Mouse (Mus musculus) lung, embryonic 14.5 days (tissue): ENCODE measurements at regions not wholly inside any gene's neighbourhood (a gene's known extent, or its start where the extent isn't known, plus 50 kb on each side); places are given as distances from the start of the nearest gene placed in this dataset.
"Not testable (repeated sequence)": the region's sequence is repeated elsewhere in the genome, so short reads cannot be mapped to it uniquely, and the experiment has no call there.

ENCODE experiments used
- ATAC-seq: fragments of 200-750 bp; cut with Nextera tagmentation; 2 replicates; pipeline ENCODE4 v1.8.0; 2017; ENCODE audit warnings: mild to moderate bottlenecking, moderate TSS enrichment, moderate library complexity; ENCODE audit not compliant: insufficient read depth
- DNase-seq: peaks from one replicate; pipeline ENCODE4 v3.0.0-alpha.2; 2015
- H3K27ac ChIP-seq: fragments of 300-500 bp; sonication (generic); 2 replicates; pipeline ENCODE4 v1.5.1; 2014; ENCODE audit warnings: low read depth, mild to moderate bottlenecking, moderate library complexity
- H3K27me3 ChIP-seq: fragments of 300-500 bp; sonication (generic); 2 replicates; pipeline ENCODE4 v1.6.1; 2014; ENCODE audit warnings: low read length, control low read depth; ENCODE audit not compliant: insufficient read depth
- H3K36me3 ChIP-seq: fragments of 300-500 bp; sonication (generic); 2 replicates; pipeline ENCODE4 v1.6.1; 2014; ENCODE audit warnings: control low read depth; ENCODE audit not compliant: insufficient read depth
- H3K4me1 ChIP-seq: fragments of 300-500 bp; sonication (generic); 2 replicates; pipeline ENCODE4 v1.6.1; 2014; ENCODE audit warnings: antibody characterized with exemption, control low read depth; ENCODE audit not compliant: insufficient read depth
- H3K4me2 ChIP-seq: fragments of 300-500 bp; sonication (generic); 2 replicates; pipeline ENCODE4 v1.6.1; 2014; ENCODE audit warnings: mild to moderate bottlenecking
- H3K4me3 ChIP-seq: fragments of 300-500 bp; sonication (generic); 2 replicates; pipeline ENCODE4 v1.5.1; 2014; ENCODE audit warnings: low read depth, low read length
- H3K9ac ChIP-seq: fragments of 300-500 bp; sonication (generic); 2 replicates; pipeline ENCODE4 v1.6.1; 2014
- H3K9me3 ChIP-seq: fragments of 300-500 bp; sonication (generic); 2 replicates; pipeline ENCODE4 v1.6.1; 2016; ENCODE audit warnings: low read depth, low read length, control low read depth
- CTCF ChIP-seq: IDR thresholded peaks from 2 replicates; pipeline ENCODE4 v1.5.1; 2016; ENCODE audit warnings: antibody characterized with exemption, low read depth
- WGBS: fragments of 180-500 bp; shearing (Covaris S2); extraction: QIAGEN DNeasy Blood & Tissue Kit; methylation state at CpG from one replicate; pipeline ENCODE4 v1.1.7; 2014; 5-methylcytosine and 5-hydroxymethylcytosine counted together

DNA sequence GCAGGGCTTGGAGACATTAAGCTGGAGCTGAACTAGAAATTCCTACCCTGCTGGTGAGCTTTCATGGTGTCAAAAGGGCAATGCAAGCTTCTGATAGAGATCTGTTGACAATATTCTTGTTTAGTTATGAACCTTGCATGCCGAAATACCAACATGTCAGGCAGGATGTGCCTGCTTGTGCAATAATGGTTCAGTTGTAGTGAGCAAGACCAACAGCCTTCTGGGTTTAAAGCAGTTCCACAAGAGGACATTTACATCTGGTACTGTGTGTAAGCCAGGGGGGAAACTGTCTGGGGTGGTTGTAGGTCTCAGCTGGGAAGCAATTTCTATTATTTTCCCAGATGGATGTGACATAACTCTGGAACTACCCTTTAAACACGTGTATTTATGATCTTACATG, 987.6 kb upstream of the Gm38303 start:
- H3K4me1 ChIP-seq, result no peaks in the 10 kb centered on the region
- 47% methylated on average over 2 of the region's 2 CpGs for WGBS
- no peak overlapping the region for H3K9ac ChIP-seq
- no peak overlapping the region for H3K27ac ChIP-seq
- no peak overlapping the region for H3K4me3 ChIP-seq
- H3K4me2 ChIP-seq, result no peak overlapping the region
- H3K27me3 ChIP-seq, result no peaks in the 10 kb centered on the region
- H3K9me3 ChIP-seq, result no peaks in the 10 kb centered on the region
- TF ChIP-seq CTCF, result no peak
- DNase-seq (no peak), ATAC-seq (no peak)
- H3K36me3 ChIP-seq, result no peaks in the 10 kb centered on the region

- Histone ChIP-seq H3K27ac (no peak overlapping the region), H3K9ac (no peak overlapping the region), H3K4me3 (no peak overlapping the region), H3K27me3 (no peaks in the 10 kb centered on the region), H3K36me3 (no peaks in the 10 kb centered on the region), H3K4me2 (no peak overlapping the region), H3K4me1 (no peaks in the 10 kb centered on the region), H3K9me3 (no peaks in the 10 kb centered on the region)
- no peak for TF ChIP-seq CTCF
- 74% methylated on average over 3 of the region's 3 CpGs for WGBS
- no peak for ATAC-seq
- no peak for DNase-seq
These were observed 957.5 kb upstream of the Gm38303 start for GRCm38 (mm10) chr3:11293001-11293400.

GRCm38 (mm10) chr3:11261052-11261451, 925.6 kb upstream of the Gm38303 start:
- ATAC-seq (no peak), DNase-seq (no peak)
- H3K27ac ChIP-seq, result no peak overlapping the region
- no peak overlapping the region for H3K4me3 ChIP-seq
- TF ChIP-seq CTCF, result no peak
- no peaks in the 10 kb centered on the region for H3K9me3 ChIP-seq
- H3K4me1 ChIP-seq, result no peaks in the 10 kb centered on the region
- no peaks in the 10 kb centered on the region for H3K36me3 ChIP-seq
- no peak overlapping the region for H3K4me2 ChIP-seq
- no peaks in the 10 kb centered on the region for H3K27me3 ChIP-seq
- no peak overlapping the region for H3K9ac ChIP-seq
- 70% methylated on average over 3 of the region's 3 CpGs for WGBS

GRCm38 (mm10) chr3:11213996-11214395, 878.5 kb upstream of the Gm38303 start:
- Histone ChIP-seq H3K9me3 (no peaks in the 10 kb centered on the region), H3K9ac (no peak overlapping the region), H3K4me2 (no peak overlapping the region), H3K4me1 (no peaks in the 10 kb centered on the region), H3K4me3 (no peak overlapping the region), H3K36me3 (no peaks in the 10 kb centered on the region), H3K27ac (no peak overlapping the region), H3K27me3 (no peaks in the 10 kb centered on the region)
- DNase-seq (no peak), ATAC-seq (no peak)
- 85% methylated on average over 2 of the region's 2 CpGs for WGBS
- TF ChIP-seq CTCF, result no peak

DNA sequence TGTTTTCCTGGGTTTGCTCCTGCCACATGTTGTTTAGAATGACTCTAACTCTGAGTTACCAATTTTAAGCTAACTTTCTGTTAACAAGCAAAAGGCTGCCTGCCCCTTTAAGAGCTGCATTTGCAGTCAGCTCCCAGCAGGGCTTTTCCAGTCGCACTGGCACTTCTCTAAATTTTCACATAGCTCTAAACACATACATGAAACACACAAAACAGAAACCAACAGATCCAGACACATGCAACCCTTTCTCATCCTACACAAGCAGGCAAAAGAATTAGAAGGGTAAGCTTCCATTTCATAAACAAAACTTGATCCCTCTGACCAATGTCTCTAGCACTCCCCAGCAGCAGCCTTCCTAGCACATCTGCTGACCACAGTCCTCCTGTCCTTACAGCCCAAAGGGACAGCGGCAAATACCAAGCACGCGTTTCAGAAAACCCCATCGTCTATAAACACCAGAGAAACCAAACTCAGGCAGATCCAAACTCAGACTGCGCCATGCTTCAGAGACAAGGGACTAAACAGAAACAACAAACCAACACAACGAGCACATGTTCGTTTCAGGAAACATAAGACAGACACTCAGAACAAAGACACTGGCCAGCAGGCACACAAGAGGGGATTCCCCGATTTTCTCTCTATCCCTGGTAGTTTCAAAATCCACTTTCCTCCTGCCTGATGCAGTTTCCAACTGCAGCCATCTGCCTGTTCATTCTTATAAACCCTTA, 877.6 kb upstream of the Gm38303 start:
- H3K4me2 ChIP-seq, result peak overlapping the region; percentile 27; the same call in 1 of the 2 replicates
- H3K4me1 ChIP-seq, ATAC-seq, H3K4me3 ChIP-seq, H3K9ac ChIP-seq, H3K36me3 ChIP-seq, H3K27me3 ChIP-seq, H3K27ac ChIP-seq, H3K9me3 ChIP-seq: not testable (repeated sequence)
- WGBS, result 23% methylated on average over 9 of the region's 9 CpGs
- peak; percentile 9 for DNase-seq

DNA sequence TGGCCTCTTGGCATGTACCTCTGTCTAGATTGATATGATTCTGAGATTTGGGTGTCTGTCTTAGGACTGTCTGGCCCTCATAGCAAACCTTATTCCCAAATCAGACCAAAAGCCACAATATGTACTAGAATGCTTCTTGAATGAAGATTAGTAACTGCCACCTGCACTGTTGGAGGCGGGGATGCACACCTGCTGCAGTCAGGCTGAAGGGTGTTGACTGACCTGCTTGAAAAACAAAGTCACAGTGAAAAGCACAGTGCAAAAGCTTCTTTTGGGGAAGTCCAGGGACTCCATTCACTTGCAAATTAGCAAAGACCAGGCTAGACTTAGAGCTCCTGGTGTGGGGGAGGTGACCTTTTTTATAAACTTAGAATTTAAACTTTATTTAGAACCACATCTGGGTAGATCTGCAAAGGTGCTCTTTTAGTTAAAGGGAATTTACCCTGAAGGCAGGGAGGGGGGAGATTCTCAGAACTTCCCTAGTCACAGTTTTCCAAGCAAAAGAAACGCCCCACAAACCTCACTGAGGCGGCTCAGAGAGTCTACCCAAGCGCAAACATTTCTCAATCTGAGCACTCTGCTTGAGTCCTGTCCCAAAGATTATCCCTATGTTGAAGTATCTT, 876.9 kb upstream of the Gm38303 start:
- H3K27ac ChIP-seq, H3K4me3 ChIP-seq, ATAC-seq, H3K9me3 ChIP-seq, H3K4me1 ChIP-seq, H3K9ac ChIP-seq, H3K27me3 ChIP-seq, H3K36me3 ChIP-seq, DNase-seq, H3K4me2 ChIP-seq: not testable (repeated sequence)
- 57% methylated on average over 4 of the region's 4 CpGs for WGBS

DNA sequence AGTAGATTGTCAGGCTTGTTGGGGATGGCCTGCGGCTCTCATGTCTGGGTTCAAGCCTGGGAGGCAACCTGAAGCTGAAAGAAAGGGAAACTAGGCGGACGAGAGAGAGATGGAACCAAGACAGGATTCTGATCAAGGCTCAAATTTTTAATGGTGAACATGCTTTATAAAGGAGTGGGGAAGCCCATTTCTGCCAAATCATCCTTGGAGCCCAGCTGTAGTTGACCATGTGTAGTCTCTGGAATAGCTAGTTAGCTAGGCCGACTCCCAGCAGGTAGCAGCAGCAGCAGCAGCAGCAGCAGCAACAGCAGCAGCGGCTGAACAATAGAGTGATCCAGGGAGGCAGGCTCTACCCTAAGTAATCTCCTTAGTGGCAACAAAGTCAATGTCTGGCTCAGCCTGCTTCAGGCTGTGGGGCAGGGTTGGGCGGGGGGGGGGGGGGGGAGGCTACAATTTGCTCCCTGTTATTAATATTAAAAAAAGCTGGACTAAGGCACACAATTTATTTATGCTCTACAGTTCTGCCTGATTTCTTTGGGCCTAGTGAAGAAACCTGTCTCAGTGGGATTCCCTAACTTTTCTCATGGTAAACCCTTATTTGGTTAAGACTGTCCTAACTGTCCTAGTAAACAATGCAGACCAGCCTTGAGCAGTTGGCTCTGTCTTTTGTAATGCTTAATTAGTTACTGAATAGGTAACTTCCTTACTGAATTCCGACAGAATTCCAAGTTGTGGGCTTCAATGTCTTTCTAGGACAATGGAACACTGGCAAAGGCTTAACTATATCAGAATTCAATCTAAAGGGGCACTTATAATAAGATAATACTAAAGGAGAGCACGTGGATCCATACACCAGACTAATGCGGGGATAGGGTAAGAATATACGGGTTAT, 875.7 kb upstream of the Gm38303 start:
- not testable (repeated sequence) for H3K9ac ChIP-seq, H3K4me2 ChIP-seq, H3K27me3 ChIP-seq, H3K27ac ChIP-seq, DNase-seq, H3K9me3 ChIP-seq, ATAC-seq, H3K4me3 ChIP-seq, H3K36me3 ChIP-seq, H3K4me1 ChIP-seq
- WGBS, result 74% methylated on average over 10 of the region's 10 CpGs
